Mouse (Mus musculus) MEL (cell line): ENCODE measurements around the gene Zfp804a. TPM values are rescaled to one million over a fixed set of nuclear protein-coding genes. Genes with fewer than 3 reads are reported as not detected.

Experiments used
- DNase-seq: peaks from one replicate; pipeline ENCODE4 v3.0.0; 2011; ENCODE audit warnings: low read depth, low spot score
- H3K27ac ChIP-seq: 2 replicates; pipeline ENCODE4 v1.5.1; 2012; ENCODE audit warnings: low read depth, mild to moderate bottlenecking, control low read depth, low read length, moderate library complexity; ENCODE audit not compliant: control insufficient read depth
- H3K27me3 ChIP-seq, 2 experiments: fragments of 150-350 bp in 1 of 2; sonication (generic) in 1 of 2; 2 replicates each; pipeline ENCODE4 v1.6.1; 2012; ENCODE audit warnings: low read length in 2 of 2, mild to moderate bottlenecking in 2 of 2, improper control_type of control experiment in 1 of 2, moderate library complexity in 1 of 2; ENCODE audit not compliant: insufficient read depth in 2 of 2, control insufficient read depth in 1 of 2
- H3K36me3 ChIP-seq, 2 experiments: 2 replicates each; pipeline ENCODE4 v1.6.1; 2012 to 2014; ENCODE audit warnings: low read length in 2 of 2, improper control_type of control experiment in 1 of 2, inconsistent platforms in 1 of 2, mild to moderate bottlenecking in 1 of 2; ENCODE audit not compliant: insufficient read depth in 2 of 2, control insufficient read depth in 1 of 2
- H3K4me1 ChIP-seq, 2 experiments: fragments of 150-350 bp in 1 of 2; sonication (generic) in 1 of 2; 2 replicates each; pipeline ENCODE4 v1.6.1; 2012; ENCODE audit warnings: low read length in 2 of 2, improper control_type of control experiment in 1 of 2, mild to moderate bottlenecking in 1 of 2; ENCODE audit not compliant: insufficient read depth in 2 of 2, control insufficient read depth in 1 of 2
- H3K4me3 ChIP-seq, 2 experiments: fragments of 150-350 bp in 1 of 2; sonication (generic) in 1 of 2; 2 replicates each; pipeline ENCODE4 v1.5.1; 2012; ENCODE audit warnings: low read depth in 2 of 2, low read length in 2 of 2, mild to moderate bottlenecking in 2 of 2, moderate library complexity in 2 of 2, control low read depth in 1 of 2, improper control_type of control experiment in 1 of 2; ENCODE audit not compliant: control insufficient read depth in 1 of 2, insufficient read depth in 1 of 2
- H3K79me2 ChIP-seq: 2 replicates; pipeline ENCODE4 v1.6.1; 2012; ENCODE audit warnings: mild to moderate bottlenecking, low read length, moderate library complexity; ENCODE audit not compliant: control insufficient read depth, poor library complexity, insufficient read depth
- H3K9ac ChIP-seq: 2 replicates; pipeline ENCODE4 v1.6.1; 2012; ENCODE audit warnings: low read depth, mild to moderate bottlenecking, control low read depth, low read length, moderate library complexity; ENCODE audit not compliant: control insufficient read depth, poor library complexity, severe bottlenecking
- H3K9me3 ChIP-seq: fragments of 150-350 bp; sonication (generic); replicated peaks from 2 replicates; pipeline ENCODE4 v1.6.1; 2012; ENCODE audit warnings: mild to moderate bottlenecking, low read length, improper control_type of control experiment, moderate library complexity; ENCODE audit not compliant: insufficient read depth
- BHLHE40 ChIP-seq: IDR thresholded peaks from 2 replicates; pipeline ENCODE4 v1.6.1; 2012; ENCODE audit warnings: low read depth, mild to moderate bottlenecking, inconsistent platforms, low read length, improper control_type of control experiment, borderline replicate concordance
- CTCF ChIP-seq, 3 experiments: IDR thresholded peaks in 2 of 3; conservative IDR thresholded peaks in 1 of 3; 2 replicates each; pipeline ENCODE4 v1.5.1; 2011 to 2012; ENCODE audit warnings: low read length in 3 of 3, low read depth in 2 of 3, mild to moderate bottlenecking in 2 of 3, improper control_type of control experiment in 1 of 3, inconsistent platforms in 1 of 3, mixed read lengths in 1 of 3, moderate library complexity in 1 of 3; ENCODE audit not compliant: control insufficient read depth in 1 of 3, insufficient read depth in 1 of 3, poor library complexity in 1 of 3, severe bottlenecking in 1 of 3
- ELF1 ChIP-seq: IDR thresholded peaks from 2 replicates; pipeline ENCODE4 v1.6.1; 2014; ENCODE audit warnings: low read depth, mild to moderate bottlenecking, inconsistent platforms, low read length, improper control_type of control experiment, moderate library complexity
- ETS1 ChIP-seq: IDR thresholded peaks from 2 replicates; pipeline ENCODE4 v1.6.1; 2012; ENCODE audit warnings: low read depth, mild to moderate bottlenecking, inconsistent platforms, low read length, improper control_type of control experiment, moderate library complexity
- JUND ChIP-seq: IDR thresholded peaks from 2 replicates; pipeline ENCODE4 v1.6.1; 2011; ENCODE audit warnings: low read depth, mild to moderate bottlenecking, improper control_type of control experiment, low read length
- MAX ChIP-seq: IDR thresholded peaks from 2 replicates; pipeline ENCODE4 v1.6.1; 2011; ENCODE audit warnings: low read length, improper control_type of control experiment
- MAZ ChIP-seq: IDR thresholded peaks from 2 replicates; pipeline ENCODE4 v1.6.1; 2012; ENCODE audit warnings: low read depth, mild to moderate bottlenecking, inconsistent platforms, low read length, improper control_type of control experiment
- MEF2A ChIP-seq: IDR thresholded peaks from 2 replicates; pipeline ENCODE4 v1.6.1; 2014; ENCODE audit warnings: low read depth, mild to moderate bottlenecking, inconsistent platforms, low read length, improper control_type of control experiment; ENCODE audit not compliant: poor library complexity, insufficient replicate concordance, severe bottlenecking; ENCODE audit errors: extremely low read depth
- MXI1 ChIP-seq: IDR thresholded peaks from 2 replicates; pipeline ENCODE4 v1.6.1; 2011; ENCODE audit warnings: mild to moderate bottlenecking, low read depth, low read length, improper control_type of control experiment
- MYC ChIP-seq: IDR thresholded peaks from 2 replicates; pipeline ENCODE4 v1.6.1; 2011; ENCODE audit warnings: low read depth, mild to moderate bottlenecking, low read length, improper control_type of control experiment, moderate library complexity
- POLR2AphosphoS2 ChIP-seq: IDR thresholded peaks from 2 replicates; pipeline ENCODE4 v1.6.1; 2011; ENCODE audit warnings: low read length, improper control_type of control experiment
- RAD21 ChIP-seq: IDR thresholded peaks from 2 replicates; pipeline ENCODE4 v1.6.1; 2011; ENCODE audit warnings: mild to moderate bottlenecking, low read depth, low read length, improper control_type of control experiment
- RCOR1 ChIP-seq: IDR thresholded peaks from 2 replicates; pipeline ENCODE4 v1.6.1; 2012; ENCODE audit warnings: low read depth, mild to moderate bottlenecking, inconsistent platforms, low read length, improper control_type of control experiment
- SIN3A ChIP-seq: IDR thresholded peaks from 2 replicates; pipeline ENCODE4 v1.6.1; 2012; ENCODE audit warnings: low read length, improper control_type of control experiment, inconsistent platforms
- SMC3 ChIP-seq: IDR thresholded peaks from 2 replicates; pipeline ENCODE4 v1.6.1; 2011; ENCODE audit warnings: low read depth, low read length, improper control_type of control experiment
- TAL1 ChIP-seq: IDR thresholded peaks from 2 replicates; pipeline ENCODE4 v1.6.1; 2012; ENCODE audit warnings: mild to moderate bottlenecking, inconsistent platforms, low read length, moderate library complexity, mixed read lengths
- ZC3H11A ChIP-seq: IDR thresholded peaks from 2 replicates; pipeline ENCODE4 v1.6.1; 2012; ENCODE audit warnings: low read depth, mild to moderate bottlenecking, inconsistent platforms, low read length, improper control_type of control experiment
- ZKSCAN1 ChIP-seq: IDR thresholded peaks from 2 replicates; pipeline ENCODE4 v1.6.1; 2012; ENCODE audit warnings: low read depth, mild to moderate bottlenecking, inconsistent platforms, low read length, improper control_type of control experiment, moderate library complexity
- ZNF384 ChIP-seq: IDR thresholded peaks from 2 replicates; pipeline ENCODE4 v1.6.1; 2012; ENCODE audit warnings: low read depth, mild to moderate bottlenecking, inconsistent platforms, low read length, improper control_type of control experiment
- polyA plus RNA-seq, 2 experiments: library from polyadenylated mRNA; stranded (reverse) in 1 of 2; unstranded in 1 of 2; fragments of >175 nt in 1 of 2; fragments of >200 nt in 1 of 2; gene quantifications; 2 replicates each; pipeline versions ENCODE4 v1.2.1 to v1.2.4; 2012; ENCODE audit warnings: low replicate concordance in 2 of 2, low read depth in 1 of 2; ENCODE audit not compliant: insufficient read length in 2 of 2, insufficient read depth in 1 of 2, missing spikeins in 1 of 2
- total RNA-seq: library from RNA; depleted of rRNA; stranded (reverse); fragments of 300-350 nt; gene quantifications from 2 replicates; pipeline ENCODE4 v1.2.3, GENCODE M21; 2012

The Zfp804a gene
- total and polyA plus RNA-seq, 3 experiments = not detected

DNA sequence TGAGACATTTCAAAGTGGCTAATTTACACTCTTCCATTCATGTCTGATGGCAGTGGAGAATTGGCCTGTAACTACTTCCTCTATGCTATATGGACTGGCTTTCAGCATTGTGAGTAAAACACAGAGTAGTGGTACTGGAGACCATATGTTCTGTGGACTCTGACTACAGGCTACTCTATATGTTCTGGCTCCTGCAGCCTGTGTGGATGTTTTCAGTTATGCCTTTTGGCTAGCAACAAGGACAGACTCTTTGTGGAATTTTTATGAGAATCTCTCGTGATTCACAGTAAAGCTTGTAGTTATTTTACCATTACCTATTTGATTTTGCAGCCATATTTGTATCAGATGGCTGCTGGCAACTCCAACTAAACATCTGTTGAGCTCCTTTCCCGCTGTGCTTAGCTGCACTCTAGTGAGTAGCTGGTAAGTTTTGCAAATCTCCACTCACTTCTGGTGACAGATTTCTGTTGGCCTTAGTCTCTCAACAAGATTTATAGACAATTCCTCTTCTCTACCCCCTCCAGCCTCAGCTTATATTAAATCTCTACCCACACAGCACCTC is 242.0 kb downstream of the Zfp804a start:
- no peaks in the 10 kb centered on the region for H3K27me3 ChIP-seq
- no peak overlapping the region for H3K9ac ChIP-seq
- no peaks in the 10 kb centered on the region for H3K36me3 ChIP-seq
- H3K27ac ChIP-seq = no peak overlapping the region
- TF ChIP-seq ETS1 = no peak
- no peak for TF ChIP-seq MXI1
- TF ChIP-seq SIN3A = no peak
- no peak for TF ChIP-seq SMC3
- TF ChIP-seq RCOR1 = no peak
- TF ChIP-seq ZNF384 = no peak
- no peak for TF ChIP-seq ZKSCAN1
- TF ChIP-seq MAX = no peak
- no peak for TF ChIP-seq MYC
- TF ChIP-seq CTCF (IDR thresholded peaks at IDR 0.05 in 2 of 3, conservative IDR thresholded peaks at IDR 0.05 in 1 of 3; ENCODE audit: control insufficient read depth in 1 of 3, insufficient read depth in 1 of 3, low read depth in 2 of 3, low read length in 3 of 3, poor library complexity in 1 of 3, severe bottlenecking in 1 of 3) = no peak
- TF ChIP-seq MAZ = no peak
- no peak for TF ChIP-seq POLR2AphosphoS2
- TF ChIP-seq ZC3H11A = no peak
- no peak for TF ChIP-seq ELF1
- no peak for TF ChIP-seq JUND
- TF ChIP-seq RAD21 = no peak
- TF ChIP-seq TAL1 = no peak
- no peak for TF ChIP-seq BHLHE40
- no peak for TF ChIP-seq MEF2A
- no peaks in the 10 kb centered on the region for H3K79me2 ChIP-seq
- no peaks in the 10 kb centered on the region for H3K4me1 ChIP-seq
- H3K4me3 ChIP-seq = no peak overlapping the region
- DNase-seq = no peak
- no peaks in the 10 kb centered on the region for H3K9me3 ChIP-seq
